Mouse (Mus musculus) heart, postnatal 0 days (tissue): ENCODE measurements around the gene Gcnt4.

Experiments used
- CTCF ChIP-seq: IDR thresholded peaks from 2 replicates; pipeline ENCODE4 v1.5.1; 2016; ENCODE audit warnings: antibody characterized with exemption, control low read depth, low read depth
- EP300 ChIP-seq: IDR thresholded peaks from 2 replicates; pipeline ENCODE4 v1.6.1; 2016; ENCODE audit warnings: antibody characterized with exemption, low read depth

DNA sequence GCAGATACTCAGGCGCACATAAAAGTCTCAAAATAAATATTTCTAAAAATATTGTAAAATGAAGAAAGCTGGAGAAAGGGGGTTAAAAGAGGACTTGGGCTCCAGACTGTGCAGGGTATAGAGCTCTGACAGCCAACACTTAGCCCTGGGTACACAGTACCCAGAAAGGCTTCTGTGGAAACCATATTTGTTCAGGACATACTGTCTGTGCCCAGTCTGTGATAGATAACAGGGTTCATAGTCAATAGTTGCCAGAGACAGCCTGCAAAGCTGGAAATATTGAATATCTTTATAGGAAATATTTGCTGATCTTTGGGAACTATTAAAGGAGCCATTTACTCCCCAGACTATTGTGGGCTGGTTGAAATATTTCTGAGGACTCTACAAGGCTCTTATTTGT, 35.5 kb downstream of the Gcnt4 start:
- no peak for TF ChIP-seq CTCF
- no peak for TF ChIP-seq EP300
